Mouse (Mus musculus): ENCODE data around the gene Snrnp70. TPM values are rescaled to one million over a fixed set of nuclear protein-coding genes. Genes with fewer than 3 reads are reported as not detected.

The Snrnp70 gene
- total and polyA plus RNA-seq, 3 experiments = 182 to 457 (median 197) TPM

GRCm38 (mm10) chr7:45343543-45343942, 52.0 kb downstream of the Snrnp70 start:
- Histone ChIP-seq H3K27me3 (replicated peaks) (peaks cover 43% of the 10 kb centered on the region), H3K36me3 (replicated peaks in 1 of 2; ENCODE audit: control insufficient read depth in 1 of 2, insufficient read depth in 1 of 2, low read length in 1 of 2) (no peaks in the 10 kb centered on the region), H3K79me2 (replicated peaks; ENCODE audit: control insufficient read depth, extremely low read depth, insufficient read depth, poor library complexity, severe bottlenecking) (no peaks in the 10 kb centered on the region), H3K9me3 (replicated peaks; ENCODE audit: low read length) (no peaks in the 10 kb centered on the region), H3K4me2 (ENCODE audit: insufficient read depth, low read depth, poor library complexity, severe bottlenecking) (no peak overlapping the region), H3K27ac (ENCODE audit: insufficient read depth, low read depth) (no peak overlapping the region), H3K9ac (ENCODE audit: insufficient read depth, low read depth) (no peak overlapping the region), H3K4me1 (ENCODE audit: control insufficient read depth in 1 of 2, insufficient read depth in 2 of 2) (peaks cover 9 to 30% of the 10 kb centered on the region in 2 experiments), H3K4me3 (replicated peaks in 1 of 3; ENCODE audit: low read depth in 2 of 3, low read length in 2 of 3, poor library complexity in 1 of 3) (no peak overlapping the region)
- peak; percentile 29; the same call in 1 of the 2 replicates for TF ChIP-seq MXI1 (IDR thresholded peaks at IDR 0.05; ENCODE audit: low read depth, low read length)
- peak; percentile 67 for TF ChIP-seq RAD21 (IDR thresholded peaks at IDR 0.05; ENCODE audit: low read depth, low read length)
- no peak for TF ChIP-seq PAX5 (IDR thresholded peaks at IDR 0.05; ENCODE audit: low read length)
- TF ChIP-seq SMC3 (IDR thresholded peaks at IDR 0.05; ENCODE audit: low read depth, low read length) = peak; percentile 67
- TF ChIP-seq MAZ (IDR thresholded peaks at IDR 0.05; ENCODE audit: low read depth, low read length) = peak; percentile 67; the same call in 1 of the 2 replicates
- no peak for TF ChIP-seq TCF12 (IDR thresholded peaks at IDR 0.05; ENCODE audit: low read depth, low read length)
- TF ChIP-seq CTCF (conservative IDR thresholded peaks at IDR 0.05 in 1 of 2, IDR thresholded peaks at IDR 0.05 in 1 of 2; ENCODE audit: low read depth in 2 of 2, low read length in 2 of 2) = peak in 1 of 2 experiments; percentile 81; a peak in 3 of 4 replicates
- dilution Hi-C loops (cut with MboI; ENCODE audit: extremely low pct_ligation_motif_present, extremely low pct_unique_long_range_greater_than_20kb, low sequenced_read_pairs) (no loop called here), in situ Hi-C loops (cut with MboI; ENCODE audit: low pct_ligation_motif_present, low pct_unique_long_range_greater_than_20kb, low sequenced_read_pairs) (no loop called here)
- DNase-seq (ENCODE audit: extremely low read depth) = peak; percentile 47

GRCm38 (mm10) chr7:45342081-45342480, 53.5 kb downstream of the Snrnp70 start:
- H3K4me3 ChIP-seq (replicated peaks in 1 of 3; ENCODE audit: low read depth in 2 of 3, low read length in 2 of 3, poor library complexity in 1 of 3) = no peak overlapping the region
- TF ChIP-seq PAX5 (IDR thresholded peaks at IDR 0.05; ENCODE audit: low read length) = no peak
- dilution Hi-C loops (cut with MboI; ENCODE audit: extremely low pct_ligation_motif_present, extremely low pct_unique_long_range_greater_than_20kb, low sequenced_read_pairs) (no loop called here), in situ Hi-C loops (cut with MboI; ENCODE audit: low pct_ligation_motif_present, low pct_unique_long_range_greater_than_20kb, low sequenced_read_pairs) (no loop called here)
- no peak overlapping the region for H3K9ac ChIP-seq (ENCODE audit: insufficient read depth, low read depth)
- H3K27me3 ChIP-seq (replicated peaks) = peaks cover 48% of the 10 kb centered on the region
- H3K79me2 ChIP-seq (replicated peaks; ENCODE audit: control insufficient read depth, extremely low read depth, insufficient read depth, poor library complexity, severe bottlenecking) = no peaks in the 10 kb centered on the region
- DNase-seq (ENCODE audit: extremely low read depth) = no peak
- no peak overlapping the region for H3K27ac ChIP-seq (ENCODE audit: insufficient read depth, low read depth)
- no peak overlapping the region for H3K4me2 ChIP-seq (ENCODE audit: insufficient read depth, low read depth, poor library complexity, severe bottlenecking)
- H3K36me3 ChIP-seq (replicated peaks in 1 of 2; ENCODE audit: control insufficient read depth in 1 of 2, insufficient read depth in 1 of 2, low read length in 1 of 2) = no peaks in the 10 kb centered on the region
- peaks cover 24 to 45% of the 10 kb centered on the region in 2 experiments for H3K4me1 ChIP-seq (ENCODE audit: control insufficient read depth in 1 of 2, insufficient read depth in 2 of 2)
- H3K9me3 ChIP-seq (replicated peaks; ENCODE audit: low read length) = no peaks in the 10 kb centered on the region

- Histone ChIP-seq H3K27ac (ENCODE audit: insufficient read depth, low read depth) (no peak overlapping the region), H3K79me2 (replicated peaks; ENCODE audit: control insufficient read depth, extremely low read depth, insufficient read depth, poor library complexity, severe bottlenecking) (no peaks in the 10 kb centered on the region), H3K36me3 (replicated peaks in 1 of 2; ENCODE audit: control insufficient read depth in 1 of 2, insufficient read depth in 1 of 2, low read length in 1 of 2) (no peaks in the 10 kb centered on the region), H3K9ac (ENCODE audit: insufficient read depth, low read depth) (no peak overlapping the region), H3K4me3 (replicated peaks in 1 of 3; ENCODE audit: low read depth in 2 of 3, low read length in 2 of 3, poor library complexity in 1 of 3) (no peak overlapping the region), H3K4me1 (ENCODE audit: control insufficient read depth in 1 of 2, insufficient read depth in 2 of 2) (peaks cover 30 to 52% of the 10 kb centered on the region in 2 experiments), H3K9me3 (replicated peaks; ENCODE audit: low read length) (no peaks in the 10 kb centered on the region), H3K4me2 (ENCODE audit: insufficient read depth, low read depth, poor library complexity, severe bottlenecking) (peak overlapping the region; percentile 86), H3K27me3 (replicated peaks) (peaks cover 54% of the 10 kb centered on the region)
- in situ Hi-C loops (cut with MboI; ENCODE audit: low pct_ligation_motif_present, low pct_unique_long_range_greater_than_20kb, low sequenced_read_pairs) = no loop called here
- dilution Hi-C loops (cut with MboI; ENCODE audit: extremely low pct_ligation_motif_present, extremely low pct_unique_long_range_greater_than_20kb, low sequenced_read_pairs) = no loop called here
- DNase-seq (ENCODE audit: extremely low read depth) = peak; percentile 82
- peak; percentile 47; the same call in 1 of the 2 replicates for TF ChIP-seq IRF4 (IDR thresholded peaks at IDR 0.05; ENCODE audit: low read depth, low read length)
- TF ChIP-seq POLR2AphosphoS2 (IDR thresholded peaks at IDR 0.05; ENCODE audit: low read depth, low read length) = no peak
- TF ChIP-seq MXI1 (IDR thresholded peaks at IDR 0.05; ENCODE audit: low read depth, low read length) = no peak
- no peak for TF ChIP-seq NRF1 (IDR thresholded peaks at IDR 0.05; ENCODE audit: low read depth, low read length)
- peak; percentile 50; the same call in 1 of the 2 replicates for TF ChIP-seq MEF2A (IDR thresholded peaks at IDR 0.05; ENCODE audit: borderline replicate concordance, low read depth, low read length)
- 0 out of 2 replicates have a peak, but pooled peaks have one; percentile 53 for TF ChIP-seq MAZ (IDR thresholded peaks at IDR 0.05; ENCODE audit: low read depth, low read length)
- peak; percentile 49; the same call in 1 of the 2 replicates for TF ChIP-seq HCFC1 (IDR thresholded peaks at IDR 0.05; ENCODE audit: low read depth, low read length)
- TF ChIP-seq ELF1 (IDR thresholded peaks at IDR 0.05; ENCODE audit: low read depth, low read length) = peak; percentile 82
- TF ChIP-seq NELFE (IDR thresholded peaks at IDR 0.05; ENCODE audit: low read depth, low read length) = peak; percentile 62; the same call in 1 of the 2 replicates
- TF ChIP-seq MAFK (IDR thresholded peaks at IDR 0.05; ENCODE audit: insufficient replicate concordance, low read length) = no peak
- TF ChIP-seq SIN3A (IDR thresholded peaks at IDR 0.05; ENCODE audit: low read length) = peak; percentile 45; the same call in 1 of the 2 replicates
- TF ChIP-seq MYC (IDR thresholded peaks at IDR 0.05; ENCODE audit: low read depth, low read length) = no peak
- peak; percentile 69 for TF ChIP-seq SMC3 (IDR thresholded peaks at IDR 0.05; ENCODE audit: low read depth, low read length)
- peak; percentile 43 to 98 for TF ChIP-seq CTCF (conservative IDR thresholded peaks at IDR 0.05 in 1 of 2, IDR thresholded peaks at IDR 0.05 in 1 of 2; ENCODE audit: low read depth in 2 of 2, low read length in 2 of 2)
- 0 out of 2 replicates have a peak, but pooled peaks have one; percentile 24 for TF ChIP-seq POLR2A (IDR thresholded peaks at IDR 0.05; ENCODE audit: low read depth, low read length)
- peak; percentile 66; the same call in 1 of the 2 replicates for TF ChIP-seq TCF12 (IDR thresholded peaks at IDR 0.05; ENCODE audit: low read depth, low read length)
- TF ChIP-seq CHD1 (IDR thresholded peaks at IDR 0.05; ENCODE audit: low read depth, low read length) = no peak
- TF ChIP-seq RAD21 (IDR thresholded peaks at IDR 0.05; ENCODE audit: low read depth, low read length) = peak; percentile 53
- TF ChIP-seq ZNF384 (IDR thresholded peaks at IDR 0.05; ENCODE audit: low read depth, low read length) = no peak
Measured at GRCm38 (mm10) chr7:45341303-45341702, 54.2 kb downstream of the Snrnp70 start.
